8 mouse cellular contexts compared by ENCODE assay signal in genomic region chr10:75832272-75832895, GRCm38 (mm10). TPM values are rescaled to one million over a fixed set of nuclear protein-coding genes. Genes with fewer than 3 reads are reported as not detected.
DNase-seq lines count a peak whose midpoint lies in the region; ATAC-seq lines count a peak whose summit lies in the region.

No protein-coding gene starts in this region.

- H3K9ac ChIP-seq in limb, embryonic 11.5 days (ENCODE audit: low read length) = no peak overlapping the region
- no peak overlapping the region for H3K9ac ChIP-seq in forebrain, embryonic 11.5 days (ENCODE audit: low read length)

- H3K4me1 ChIP-seq in limb, embryonic 11.5 days (ENCODE audit: control insufficient read depth, insufficient read depth, low read length) = 0 out of 2 replicates have a peak, but pooled peaks cover 4% of the 10 kb centered on the region
- H3K4me1 ChIP-seq in limb, embryonic 10.5 days = peaks cover 41% of the 10 kb centered on the region
- peaks cover 4% of the 10 kb centered on the region for H3K4me1 ChIP-seq in forebrain, embryonic 11.5 days (replicated peaks; ENCODE audit: control insufficient read depth, insufficient read depth, low read length)

- no peaks in the 10 kb centered on the region for H3K9me3 ChIP-seq in limb, embryonic 11.5 days (ENCODE audit: control insufficient read depth, low read length)
- no peaks in the 10 kb centered on the region for H3K9me3 ChIP-seq in limb, embryonic 10.5 days (replicated peaks)
- no peaks in the 10 kb centered on the region for H3K9me3 ChIP-seq in forebrain, embryonic 11.5 days (ENCODE audit: control insufficient read depth, low read length)

- WGBS in limb, embryonic 11.5 days = 65% methylated on average over 13 of the region's 13 CpGs
- 62% methylated on average over 13 of the region's 13 CpGs for WGBS in limb, embryonic 10.5 days
- 70% methylated on average over 13 of the region's 13 CpGs for WGBS in forebrain, embryonic 11.5 days

- DNase-seq in limb, embryonic 11.5 days (ENCODE audit: low spot score) = peak; percentile 60
- DNase-seq in limb, embryonic 10.5 days (ENCODE audit: low spot score) = no peak
- peak; percentile 66 for DNase-seq in T-cell, adult 2 months (ENCODE audit: low spot score)
- peak; percentile 75 for DNase-seq in heart, postnatal 4 days
- DNase-seq in lung, postnatal 25 days (ENCODE audit: low spot score) = peak; percentile 87
- DNase-seq in testis, postnatal 14 days (ENCODE audit: low spot score) = peak; percentile 50
- no peak for DNase-seq in forebrain, embryonic 11.5 days (ENCODE audit: low spot score)

- no peak overlapping the region for H3K4me2 ChIP-seq in limb, embryonic 11.5 days (ENCODE audit: low read depth, severe bottlenecking)
- no peak overlapping the region for H3K4me2 ChIP-seq in forebrain, embryonic 11.5 days (ENCODE audit: low read depth, low read length, severe bottlenecking)

- no peak overlapping the region for H3K27ac ChIP-seq in limb, embryonic 11.5 days (replicated peaks; ENCODE audit: low read depth, low read length)
- no peak overlapping the region for H3K27ac ChIP-seq in limb, embryonic 10.5 days
- H3K27ac ChIP-seq in forebrain, embryonic 11.5 days (ENCODE audit: low read depth, low read length) = no peak overlapping the region

- H3K36me3 ChIP-seq in limb, embryonic 11.5 days (ENCODE audit: control insufficient read depth, insufficient read depth, low read length) = no peaks in the 10 kb centered on the region
- no peaks in the 10 kb centered on the region for H3K36me3 ChIP-seq in limb, embryonic 10.5 days
- no peaks in the 10 kb centered on the region for H3K36me3 ChIP-seq in forebrain, embryonic 11.5 days (ENCODE audit: control insufficient read depth, insufficient read depth, low read length)

- ATAC-seq in limb, embryonic 11.5 days (ENCODE audit: insufficient number of reproducible peaks, low FRiP score, low TSS enrichment, low read depth) = no peak
- ATAC-seq in common myeloid progenitor, adult 5-6 weeks (replicated peaks; ENCODE audit: low read depth, poor library complexity, severe bottlenecking) = peak; percentile 40
- ATAC-seq in forebrain, embryonic 11.5 days (replicated peaks; ENCODE audit: low FRiP score) = no peak

- no peak overlapping the region for H3K4me3 ChIP-seq in limb, embryonic 11.5 days (ENCODE audit: low read depth, low read length)
- no peak overlapping the region for H3K4me3 ChIP-seq in limb, embryonic 10.5 days
- no peak overlapping the region for H3K4me3 ChIP-seq in forebrain, embryonic 11.5 days (ENCODE audit: low read depth, low read length)

- no peaks in the 10 kb centered on the region for H3K27me3 ChIP-seq in limb, embryonic 11.5 days (ENCODE audit: control insufficient read depth, insufficient read depth, low read length)
- peaks cover 30% of the 10 kb centered on the region for H3K27me3 ChIP-seq in limb, embryonic 10.5 days (ENCODE audit: low read depth, poor library complexity, severe bottlenecking)
- H3K27me3 ChIP-seq in forebrain, embryonic 11.5 days (ENCODE audit: control insufficient read depth, insufficient read depth, low read length) = peaks cover 14% of the 10 kb centered on the region; the same call in 1 of the 2 replicates

RNA-seq across cellular contexts. Expression of gene Gstt2, which starts 4.8 kb away (rescaled TPM):
- polyA plus RNA-seq in limb, embryonic 11.5 days (2014; fragmentation: Nextera tagmentation; extraction: Ambion mirVana) = 7.8 and 9.5 TPM in 2 replicates
- 4.9 and 6.5 TPM in 2 replicates for polyA plus RNA-seq in limb, embryonic 10.5 days (2016; fragmentation: Nextera tagmentation; extraction: Ambion mirVana)
- total RNA-seq in common myeloid progenitor, adult 5-6 weeks (2017) = 10.7 and 19.0 TPM in 2 replicates
- total RNA-seq in heart, postnatal 4 days (2021) = 1 to 10 TPM; 8.7 to 9.6 TPM
- polyA plus RNA-seq in forebrain, embryonic 11.5 days (2014; fragmentation: Nextera tagmentation; extraction: Ambion mirVana) = 6.9 and 8.8 TPM in 2 replicates

RNA-seq across cellular contexts. Expression of gene Gstt4, which starts 10.0 kb away (rescaled TPM):
- not detected in 2 replicates for polyA plus RNA-seq in limb, embryonic 11.5 days (2014; fragmentation: Nextera tagmentation; extraction: Ambion mirVana)
- not detected in 2 replicates for polyA plus RNA-seq in limb, embryonic 10.5 days (2016; fragmentation: Nextera tagmentation; extraction: Ambion mirVana)
- total RNA-seq in common myeloid progenitor, adult 5-6 weeks (2017) = not detected in 2 replicates
- total RNA-seq in heart, postnatal 4 days (2021) = not detected
- polyA plus RNA-seq in forebrain, embryonic 11.5 days (2014; fragmentation: Nextera tagmentation; extraction: Ambion mirVana) = not detected in 2 replicates

RNA-seq across cellular contexts. Expression of gene Mif, which starts 27.7 kb away (rescaled TPM):
- 2,626 and 2,699 TPM in 2 replicates for polyA plus RNA-seq in limb, embryonic 11.5 days (2014; fragmentation: Nextera tagmentation; extraction: Ambion mirVana)
- 3,225 and 4,131 TPM in 2 replicates for polyA plus RNA-seq in limb, embryonic 10.5 days (2016; fragmentation: Nextera tagmentation; extraction: Ambion mirVana)
- 521 and 525 TPM in 2 replicates for total RNA-seq in common myeloid progenitor, adult 5-6 weeks (2017)
- total RNA-seq in heart, postnatal 4 days (2021) = 100 to 1,000 TPM; 422 to 490 TPM
- polyA plus RNA-seq in forebrain, embryonic 11.5 days (2014; fragmentation: Nextera tagmentation; extraction: Ambion mirVana) = 2,277 and 2,481 TPM in 2 replicates

RNA-seq across cellular contexts. Expression of gene Gstt1, which starts 34.0 kb away (rescaled TPM):
- polyA plus RNA-seq in limb, embryonic 11.5 days (2014; fragmentation: Nextera tagmentation; extraction: Ambion mirVana) = 4.4 and 5.5 TPM in 2 replicates
- 1.7 and 3.8 TPM in 2 replicates for polyA plus RNA-seq in limb, embryonic 10.5 days (2016; fragmentation: Nextera tagmentation; extraction: Ambion mirVana)
- 0.63 and 0.96 TPM in 2 replicates for total RNA-seq in common myeloid progenitor, adult 5-6 weeks (2017)
- 1 to 10 TPM; 3.5 to 4.4 TPM for total RNA-seq in heart, postnatal 4 days (2021)
- polyA plus RNA-seq in forebrain, embryonic 11.5 days (2014; fragmentation: Nextera tagmentation; extraction: Ambion mirVana) = 4.6 and 5.2 TPM in 2 replicates

RNA-seq across cellular contexts. Expression of gene Gstt3, which starts 51.2 kb away (rescaled TPM):
- 6.4 and 7.9 TPM in 2 replicates for polyA plus RNA-seq in limb, embryonic 11.5 days (2014; fragmentation: Nextera tagmentation; extraction: Ambion mirVana)
- polyA plus RNA-seq in limb, embryonic 10.5 days (2016; fragmentation: Nextera tagmentation; extraction: Ambion mirVana) = 2.7 and 4.2 TPM in 2 replicates
- total RNA-seq in common myeloid progenitor, adult 5-6 weeks (2017) = 2.3 and 7.5 TPM in 2 replicates
- total RNA-seq in heart, postnatal 4 days (2021) = 1 to 10 TPM; 1.2 to 1.3 TPM
- polyA plus RNA-seq in forebrain, embryonic 11.5 days (2014; fragmentation: Nextera tagmentation; extraction: Ambion mirVana) = 1.2 and 1.6 TPM in 2 replicates

Comparison
In these comparisons a context has a peak if more than half of its experiments do, and no peak if none do; other contexts are left out.
1. DNase-seq: peak in limb, embryonic 11.5 days (single experiment), T-cell, adult 2 months (single experiment), heart, postnatal 4 days (single experiment), lung, postnatal 25 days (single experiment) and testis, postnatal 14 days (single experiment); none in limb, embryonic 10.5 days (single experiment) and forebrain, embryonic 11.5 days (single experiment).